Mouse (Mus musculus) neural tube, embryonic 13.5 days (tissue): ENCODE data around the gene Rhoh. TPM values are rescaled to one million over a fixed set of nuclear protein-coding genes. Genes with fewer than 3 reads are reported as not detected.
A peak's percentile ranks its signal among the peaks of the same experiment; 100 is the strongest.

ENCODE experiments used
- ATAC-seq: fragments of 200-750 bp; cut with Nextera tagmentation; 2 replicates; pipeline ENCODE4 v1.8.0; 2017; ENCODE audit warnings: low read depth, mild to moderate bottlenecking, moderate TSS enrichment, moderate library complexity
- H3K27ac ChIP-seq: fragments of 300-500 bp; sonication (generic); replicated peaks from 2 replicates; pipeline ENCODE4 v1.5.1; 2015; ENCODE audit warnings: moderate library complexity, mild to moderate bottlenecking, inconsistent platforms
- H3K27me3 ChIP-seq: fragments of 300-500 bp; sonication (generic); 2 replicates; pipeline ENCODE4 v1.6.1; 2015; ENCODE audit warnings: mild to moderate bottlenecking, inconsistent platforms
- H3K36me3 ChIP-seq: fragments of 300-500 bp; sonication (generic); 2 replicates; pipeline ENCODE4 v1.6.1; 2015; ENCODE audit warnings: mild to moderate bottlenecking, inconsistent platforms
- H3K4me1 ChIP-seq: fragments of 300-500 bp; sonication (generic); replicated peaks from 2 replicates; pipeline ENCODE4 v1.6.1; 2015; ENCODE audit warnings: inconsistent platforms
- H3K4me2 ChIP-seq: fragments of 300-500 bp; sonication (generic); 2 replicates; pipeline ENCODE4 v1.6.1; 2015; ENCODE audit warnings: inconsistent platforms, mild to moderate bottlenecking, moderate library complexity
- H3K4me3 ChIP-seq: fragments of 300-500 bp; sonication (generic); 2 replicates; pipeline ENCODE4 v1.5.1; 2015; ENCODE audit warnings: mild to moderate bottlenecking, inconsistent platforms
- H3K9ac ChIP-seq: fragments of 300-500 bp; sonication (generic); 2 replicates; pipeline ENCODE4 v1.6.1; 2015; ENCODE audit warnings: moderate library complexity, mild to moderate bottlenecking, inconsistent platforms
- H3K9me3 ChIP-seq: fragments of 300-500 bp; sonication (generic); 2 replicates; pipeline ENCODE4 v1.6.1; 2016; ENCODE audit warnings: inconsistent platforms
- WGBS: fragments of 180-500 bp; shearing (Covaris S2); methylation state at CpG from one replicate; pipeline ENCODE4 v1.1.7; 2015; 5-methylcytosine and 5-hydroxymethylcytosine counted together
- polyA plus RNA-seq: library from polyadenylated mRNA; unstranded; fragments of >200 nt; fragmentation: Nextera tagmentation; extraction: Ambion mirVana; gene quantifications from 2 replicates; pipeline ENCODE4 v1.2.1, GENCODE M21; 2015

Gene Rhoh
- polyA plus RNA-seq, 1 experiment from 2014 or later = 0.47 TPM

DNA sequence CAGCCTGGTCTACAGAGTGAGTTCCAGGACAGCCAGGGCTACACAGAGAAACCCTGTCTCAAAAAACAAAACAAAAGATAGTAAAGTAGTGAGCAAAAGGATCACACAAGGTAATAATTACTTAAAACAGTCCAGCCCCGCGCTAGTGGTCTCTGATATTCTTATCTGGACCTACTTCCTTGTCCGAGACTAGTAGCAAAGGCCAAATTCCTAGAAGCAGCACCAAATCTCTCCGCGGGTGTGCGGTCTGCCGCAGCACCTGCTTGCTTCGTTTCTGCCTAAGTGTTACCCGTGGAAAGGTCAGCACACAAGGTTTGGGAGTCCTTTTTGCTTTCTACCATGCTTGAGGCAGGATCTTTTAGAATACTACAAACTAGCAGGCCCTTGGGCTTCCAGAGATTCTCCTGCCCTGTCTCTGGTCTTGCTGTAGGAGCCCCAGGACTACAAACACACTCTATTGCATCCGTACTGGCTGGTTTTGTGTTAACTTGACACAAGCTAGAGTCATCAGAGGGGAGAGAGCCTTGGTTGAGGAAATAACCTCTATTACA, 40.9 kb downstream of the Rhoh start:
- ATAC-seq = no peak
- H3K9me3 ChIP-seq = peaks cover 8% of the 10 kb centered on the region
- no peak overlapping the region for H3K4me2 ChIP-seq
- WGBS = 95% methylated on average over 10 of the region's 10 CpGs
- peaks cover 6% of the 10 kb centered on the region for H3K4me1 ChIP-seq
- H3K4me3 ChIP-seq = no peak overlapping the region
- no peak overlapping the region for H3K27ac ChIP-seq
- H3K27me3 ChIP-seq = no peaks in the 10 kb centered on the region
- no peaks in the 10 kb centered on the region for H3K36me3 ChIP-seq
- no peak overlapping the region for H3K9ac ChIP-seq

DNA sequence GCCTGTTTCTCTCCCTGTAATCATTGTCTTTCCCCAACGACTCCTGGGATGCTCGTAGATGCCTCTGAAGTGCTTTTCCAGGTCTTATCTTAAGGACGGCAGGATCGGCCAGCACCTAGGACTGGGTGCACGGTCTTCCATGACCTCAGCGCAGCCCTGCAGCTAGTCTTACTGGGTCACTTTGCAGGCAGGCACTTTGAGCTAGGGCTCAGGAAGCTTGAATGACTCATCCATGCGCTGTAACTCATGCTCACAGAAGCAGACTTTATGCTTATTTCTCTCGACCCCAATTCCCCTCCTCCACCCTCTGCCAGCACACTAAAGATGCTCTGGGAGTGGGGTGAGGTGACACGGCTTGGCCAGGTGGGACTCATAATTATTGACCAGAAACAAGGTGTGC, 41.8 kb downstream of the Rhoh start:
- Histone ChIP-seq H3K9ac (no peak overlapping the region), H3K4me1 (peaks cover 6% of the 10 kb centered on the region), H3K9me3 (peaks cover 8% of the 10 kb centered on the region), H3K27ac (no peak overlapping the region), H3K27me3 (no peaks in the 10 kb centered on the region), H3K4me2 (no peak overlapping the region), H3K36me3 (no peaks in the 10 kb centered on the region), H3K4me3 (no peak overlapping the region)
- no peak for ATAC-seq
- 90% methylated on average over 9 of the region's 9 CpGs for WGBS

DNA sequence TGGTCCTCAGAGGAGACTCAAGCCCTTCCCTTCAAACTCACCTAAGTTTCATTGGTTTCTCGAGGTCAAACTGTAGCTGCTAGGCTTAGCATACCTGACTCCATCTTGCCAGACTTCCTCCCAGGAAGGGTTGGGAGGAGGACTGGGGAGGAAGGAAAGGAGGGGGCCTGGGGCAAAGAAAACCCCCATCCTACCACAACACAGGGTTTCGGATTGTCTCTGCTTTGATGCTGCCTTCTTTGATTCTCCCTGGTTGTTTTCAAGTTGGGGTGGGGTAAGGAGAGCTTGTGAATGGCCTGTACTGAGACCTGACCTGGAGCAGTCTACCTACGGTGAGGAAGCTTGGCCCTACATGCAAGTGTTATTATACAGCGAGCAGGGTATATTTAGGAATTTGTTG, 43.5 kb downstream of the Rhoh start:
- Histone ChIP-seq H3K4me2 (no peak overlapping the region), H3K27ac (no peak overlapping the region), H3K4me1 (peaks cover 6% of the 10 kb centered on the region), H3K4me3 (no peak overlapping the region), H3K9me3 (peaks cover 8% of the 10 kb centered on the region), H3K9ac (no peak overlapping the region), H3K36me3 (no peaks in the 10 kb centered on the region), H3K27me3 (no peaks in the 10 kb centered on the region)
- 90% methylated on average over 4 of the region's 4 CpGs for WGBS
- no peak for ATAC-seq

DNA sequence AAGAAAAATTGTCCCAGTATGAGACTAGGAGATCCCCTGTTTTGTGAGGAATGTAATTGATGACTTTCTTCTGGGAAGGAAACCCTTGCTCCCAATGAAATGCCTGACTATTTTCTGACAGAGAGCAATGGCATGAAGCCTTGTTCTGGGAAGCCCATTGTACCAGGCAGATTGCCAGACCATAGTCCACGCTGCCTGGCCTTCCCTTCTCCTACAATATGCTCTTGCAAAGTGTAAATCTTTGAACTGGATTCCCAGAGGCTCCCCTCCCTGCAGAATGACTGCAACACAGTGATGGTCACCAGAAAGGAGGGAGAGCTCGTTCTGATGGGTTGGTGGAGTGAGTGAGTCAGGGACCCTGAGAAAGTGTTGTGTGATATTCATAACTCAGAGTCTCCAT, 47.7 kb downstream of the Rhoh start:
- 76% methylated on average over 2 of the region's 2 CpGs for WGBS
- Histone ChIP-seq H3K27ac (no peak overlapping the region), H3K36me3 (no peaks in the 10 kb centered on the region), H3K4me1 (no peaks in the 10 kb centered on the region), H3K4me3 (no peak overlapping the region), H3K4me2 (no peak overlapping the region), H3K27me3 (no peaks in the 10 kb centered on the region), H3K9ac (no peak overlapping the region), H3K9me3 (peaks cover 2% of the 10 kb centered on the region)
- ATAC-seq = no peak

DNA sequence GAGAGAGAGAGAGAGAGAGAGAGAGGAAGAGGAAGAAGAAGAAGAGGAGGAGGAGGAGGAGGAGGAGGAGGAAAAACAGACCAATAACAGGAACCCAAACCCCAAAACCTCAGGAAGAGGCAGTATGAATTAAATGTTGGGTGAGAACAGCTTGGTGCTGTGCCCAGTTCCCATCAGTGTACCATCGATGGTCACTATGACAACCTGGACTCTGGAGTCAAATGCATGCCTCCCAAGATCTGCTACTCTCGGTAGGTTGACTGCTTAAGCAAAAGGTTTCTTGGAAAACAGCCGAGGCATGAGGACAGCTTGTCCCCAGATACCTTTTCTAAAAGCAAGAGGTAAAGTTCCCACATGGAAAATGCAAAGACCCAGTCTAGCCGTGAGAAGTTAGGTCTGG, 48.3 kb downstream of the Rhoh start:
- H3K27ac ChIP-seq = no peak overlapping the region
- ATAC-seq = no peak

DNA sequence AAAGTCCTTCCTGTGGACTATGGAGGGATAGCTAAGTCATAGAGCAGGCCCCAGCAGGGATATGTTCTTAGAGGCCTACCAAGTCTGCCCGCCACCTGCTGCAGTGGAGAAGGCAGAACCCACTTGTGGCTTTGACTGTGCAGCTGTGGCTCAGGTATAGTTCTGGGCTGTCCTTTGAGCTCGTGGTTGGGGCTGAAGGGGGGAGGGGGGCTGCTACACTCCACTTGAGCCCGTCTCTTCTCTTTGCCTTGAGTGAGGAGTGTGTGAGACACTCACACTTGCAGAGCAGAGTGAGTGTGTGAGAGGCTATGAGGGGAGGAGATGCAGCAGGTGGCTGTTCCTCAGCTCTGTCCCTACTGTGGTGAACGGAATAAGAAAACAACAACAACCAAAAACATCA, 49.4 kb downstream of the Rhoh start:
- Histone ChIP-seq H3K4me1 (no peaks in the 10 kb centered on the region), H3K27me3 (no peaks in the 10 kb centered on the region), H3K4me2 (no peak overlapping the region), H3K27ac (no peak overlapping the region), H3K4me3 (no peak overlapping the region), H3K9ac (no peak overlapping the region), H3K9me3 (no peaks in the 10 kb centered on the region), H3K36me3 (no peaks in the 10 kb centered on the region)
- ATAC-seq = no peak
- 86% methylated on average over 4 of the region's 4 CpGs for WGBS

More for the DNA sequence above, 48.3 kb downstream of the Rhoh start:
- 83% methylated on average over 4 of the region's 4 CpGs for WGBS
- Histone ChIP-seq H3K9me3 (no peaks in the 10 kb centered on the region; the same call in 1 of the 2 replicates), H3K4me2 (no peak overlapping the region), H3K36me3 (no peaks in the 10 kb centered on the region), H3K4me1 (no peaks in the 10 kb centered on the region), H3K27me3 (no peaks in the 10 kb centered on the region), H3K4me3 (no peak overlapping the region), H3K9ac (no peak overlapping the region)

DNA sequence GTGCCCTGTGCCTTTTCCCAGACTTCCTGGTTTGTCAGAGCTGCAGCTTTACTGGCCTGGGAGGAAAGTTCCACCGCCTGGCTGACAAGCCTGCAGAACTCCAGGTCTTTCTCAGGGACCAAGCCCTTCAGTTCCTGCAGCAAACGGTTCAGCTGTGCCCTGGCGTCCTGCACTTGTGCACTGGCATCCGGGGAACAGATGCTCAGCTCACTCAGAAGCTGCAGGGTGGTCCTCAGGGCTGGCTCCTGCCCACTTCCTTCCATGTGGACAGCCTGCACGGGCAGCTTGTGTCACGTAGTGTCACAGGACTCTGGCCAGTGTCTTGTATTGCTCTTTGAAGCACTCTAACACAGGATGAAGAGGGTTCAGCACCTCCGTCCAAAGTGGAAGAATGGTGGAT, 50.7 kb downstream of the Rhoh start:
- no peak for ATAC-seq
- Histone ChIP-seq H3K4me3 (no peak overlapping the region), H3K27me3 (no peaks in the 10 kb centered on the region), H3K36me3 (no peaks in the 10 kb centered on the region), H3K27ac (no peak overlapping the region), H3K4me2 (no peak overlapping the region), H3K9me3 (no peaks in the 10 kb centered on the region), H3K9ac (no peak overlapping the region), H3K4me1 (no peaks in the 10 kb centered on the region)
- 84% methylated on average over 7 of the region's 7 CpGs for WGBS

DNA sequence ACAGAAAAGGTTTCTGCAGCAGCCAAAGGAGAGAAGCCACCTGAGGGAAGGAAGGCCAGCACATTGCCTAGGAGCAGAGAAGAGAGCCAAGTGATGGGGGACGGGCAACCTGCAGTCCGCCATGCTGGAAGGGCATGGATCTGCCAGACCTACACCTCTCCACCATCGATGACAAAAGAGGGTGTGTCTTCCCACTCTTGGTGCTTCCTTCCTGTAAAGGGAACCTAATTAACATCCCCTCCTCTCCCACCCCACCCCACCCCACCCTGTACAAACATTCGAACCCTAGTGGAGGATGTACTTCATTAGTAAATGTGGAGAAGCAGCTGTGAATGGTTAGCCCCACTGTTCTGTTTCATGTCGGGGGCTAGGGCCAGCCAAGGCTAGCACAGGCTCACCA, 51.2 kb downstream of the Rhoh start:
- Histone ChIP-seq H3K9me3 (no peaks in the 10 kb centered on the region), H3K4me1 (no peaks in the 10 kb centered on the region), H3K27ac (no peak overlapping the region), H3K9ac (no peak overlapping the region), H3K4me2 (no peak overlapping the region), H3K4me3 (no peak overlapping the region), H3K27me3 (no peaks in the 10 kb centered on the region), H3K36me3 (no peaks in the 10 kb centered on the region)
- no peak for ATAC-seq
- 88% methylated on average over 5 of the region's 5 CpGs for WGBS

DNA sequence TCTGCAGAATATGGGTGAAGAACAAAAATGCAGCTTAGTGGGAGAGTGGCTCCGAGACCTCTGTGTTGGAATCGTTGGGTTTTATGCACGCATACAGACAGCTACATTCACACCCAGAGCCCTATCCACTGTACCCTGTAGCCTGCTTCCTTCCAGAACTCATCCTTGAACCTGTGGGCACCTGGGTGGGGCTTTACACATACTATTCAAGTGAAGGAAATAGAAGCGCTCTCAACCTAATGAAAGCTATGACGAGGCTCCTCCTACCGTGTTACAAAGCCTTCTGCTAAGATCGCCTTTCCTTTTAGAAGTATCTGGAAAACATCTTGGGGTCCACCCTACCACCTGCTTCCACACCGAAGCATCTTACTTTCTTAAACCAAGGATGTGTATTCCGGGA, 52.1 kb downstream of the Rhoh start:
- WGBS = 92% methylated on average over 9 of the region's 9 CpGs
- no peaks in the 10 kb centered on the region for H3K27me3 ChIP-seq
- no peak overlapping the region for H3K4me2 ChIP-seq
- H3K27ac ChIP-seq = no peak overlapping the region
- H3K4me3 ChIP-seq = no peak overlapping the region
- no peak for ATAC-seq
- H3K9ac ChIP-seq = no peak overlapping the region
- H3K36me3 ChIP-seq = no peaks in the 10 kb centered on the region
- peaks cover under 1% of the 10 kb centered on the region; the same call in 1 of the 2 replicates for H3K4me1 ChIP-seq
- no peaks in the 10 kb centered on the region for H3K9me3 ChIP-seq

DNA sequence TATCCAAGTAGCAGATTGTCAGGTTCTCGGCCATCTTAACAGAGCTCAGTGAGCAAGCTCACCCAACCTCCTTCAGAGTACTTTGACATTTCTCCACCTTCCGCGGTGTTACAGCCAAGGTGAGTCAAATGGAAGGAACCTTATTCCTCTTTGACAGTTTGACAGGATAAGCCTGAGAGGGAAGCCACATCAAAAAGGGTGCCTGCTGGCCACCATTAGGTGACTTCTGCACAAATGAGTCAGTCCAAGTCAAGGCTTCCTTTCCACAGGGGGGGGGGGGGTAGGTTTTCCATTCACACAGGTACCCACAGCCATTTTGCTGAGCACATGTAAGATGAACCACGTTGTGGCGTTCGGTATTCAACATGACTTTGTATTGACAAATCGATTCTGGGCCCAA, 53.3 kb downstream of the Rhoh start:
- no peak for ATAC-seq
- 92% methylated on average over 7 of the region's 7 CpGs for WGBS
- no peaks in the 10 kb centered on the region for H3K9me3 ChIP-seq
- H3K9ac ChIP-seq = no peak overlapping the region
- H3K27ac ChIP-seq = no peak overlapping the region
- no peaks in the 10 kb centered on the region for H3K27me3 ChIP-seq
- no peaks in the 10 kb centered on the region for H3K36me3 ChIP-seq
- no peak overlapping the region for H3K4me3 ChIP-seq
- no peak overlapping the region for H3K4me2 ChIP-seq
- H3K4me1 ChIP-seq = peaks cover 13% of the 10 kb centered on the region

DNA sequence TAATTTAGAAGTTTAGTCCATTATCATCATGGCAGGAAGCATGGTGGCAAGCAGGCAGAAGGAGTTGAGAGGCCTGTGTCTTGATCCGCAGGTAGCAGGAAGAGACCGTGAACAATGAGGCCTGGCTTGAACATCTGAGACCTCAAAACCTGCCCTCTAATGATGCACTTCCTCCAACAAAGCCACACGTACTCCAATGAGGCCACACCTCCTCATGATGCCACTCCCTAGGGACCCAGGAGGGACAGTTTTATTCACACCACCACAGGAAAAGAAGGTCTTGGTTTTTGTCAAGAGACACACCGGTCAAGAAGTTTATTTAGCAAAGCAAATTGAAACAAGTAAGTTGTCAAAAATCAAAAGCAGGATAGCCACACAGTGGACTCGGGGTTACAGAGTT, 55.9 kb downstream of the Rhoh start:
- no peak for ATAC-seq
- H3K4me2 ChIP-seq = no peak overlapping the region
- WGBS = 89% methylated on average over 5 of the region's 5 CpGs
- H3K9me3 ChIP-seq = no peaks in the 10 kb centered on the region
- no peaks in the 10 kb centered on the region for H3K27me3 ChIP-seq
- no peak overlapping the region for H3K27ac ChIP-seq
- no peak overlapping the region for H3K4me3 ChIP-seq
- H3K4me1 ChIP-seq = peaks cover 13% of the 10 kb centered on the region
- H3K9ac ChIP-seq = no peak overlapping the region
- no peaks in the 10 kb centered on the region for H3K36me3 ChIP-seq

DNA sequence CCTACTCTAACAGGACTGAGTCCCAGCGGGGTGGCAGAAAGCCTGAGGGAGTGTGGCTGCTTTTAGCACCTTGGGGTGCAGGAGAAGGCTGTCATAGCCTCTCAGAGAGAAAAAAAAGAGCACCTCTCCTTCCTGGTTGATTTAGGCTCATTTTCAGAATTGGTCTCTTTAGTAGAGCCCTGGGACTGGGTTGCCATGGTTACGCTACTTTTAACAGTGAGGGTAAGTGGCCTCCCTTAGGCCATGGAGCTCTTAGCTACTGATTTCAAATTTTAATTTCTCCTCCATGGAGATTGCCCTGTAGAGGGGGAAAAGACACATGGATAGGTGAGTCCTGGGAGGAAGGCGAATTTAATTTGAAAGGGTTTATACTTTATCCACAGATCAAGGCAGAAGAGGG, 57.6 kb downstream of the Rhoh start:
- Histone ChIP-seq H3K4me1 (peaks cover 13% of the 10 kb centered on the region), H3K4me2 (no peak overlapping the region), H3K36me3 (no peaks in the 10 kb centered on the region), H3K9ac (no peak overlapping the region), H3K4me3 (no peak overlapping the region), H3K27ac (peak overlapping the region; percentile 54; the same call in 1 of the 2 replicates), H3K9me3 (no peaks in the 10 kb centered on the region), H3K27me3 (no peaks in the 10 kb centered on the region)
- 65% methylated on average over 3 of the region's 3 CpGs for WGBS
- peak; percentile 65 for ATAC-seq

DNA sequence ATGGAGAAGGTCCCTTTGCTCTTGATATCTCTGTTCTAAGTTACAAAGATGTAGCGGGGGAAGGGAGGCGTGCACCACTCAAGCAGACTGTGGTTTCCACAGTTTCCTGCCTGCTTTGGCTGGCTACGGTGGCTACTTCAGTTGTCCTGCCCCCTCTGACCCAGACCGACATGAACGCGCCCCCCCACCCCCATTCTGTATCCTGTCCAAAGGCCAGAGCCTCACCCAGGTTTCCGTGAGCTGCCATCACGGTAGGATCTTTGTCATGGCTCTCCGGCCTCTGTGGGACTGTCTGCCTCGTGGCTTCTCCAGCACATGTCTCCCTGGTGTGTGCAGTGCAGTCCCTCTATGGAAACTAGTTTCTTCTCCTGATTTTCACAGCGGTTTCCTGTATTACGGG, 58.3 kb downstream of the Rhoh start:
- Histone ChIP-seq H3K9me3 (no peaks in the 10 kb centered on the region), H3K4me3 (no peak overlapping the region), H3K4me1 (peaks cover 13% of the 10 kb centered on the region), H3K4me2 (no peak overlapping the region), H3K27ac (no peak overlapping the region), H3K27me3 (no peaks in the 10 kb centered on the region), H3K36me3 (no peaks in the 10 kb centered on the region), H3K9ac (no peak overlapping the region)
- WGBS = 86% methylated on average over 12 of the region's 12 CpGs
- no peak for ATAC-seq
